Mouse (Mus musculus): ENCODE results near the gene Stil. TPM values are rescaled to one million over a fixed set of nuclear protein-coding genes. Genes with fewer than 3 reads are reported as not detected.

The Stil gene
- polyA plus RNA-seq (2014; fragmentation: Illumina TruSeq; extraction: RNeasy Lipid Tissue Mini Kit (QIAGEN cat#74804); ENCODE audit: insufficient read depth, low read depth, low replicate concordance), result 0.06 TPM

GRCm38 (mm10) chr4:114999773-115000428, at the start of gene Stil:
Gene Stil (plus strand): TSS chr4:115000159.

DNA sequence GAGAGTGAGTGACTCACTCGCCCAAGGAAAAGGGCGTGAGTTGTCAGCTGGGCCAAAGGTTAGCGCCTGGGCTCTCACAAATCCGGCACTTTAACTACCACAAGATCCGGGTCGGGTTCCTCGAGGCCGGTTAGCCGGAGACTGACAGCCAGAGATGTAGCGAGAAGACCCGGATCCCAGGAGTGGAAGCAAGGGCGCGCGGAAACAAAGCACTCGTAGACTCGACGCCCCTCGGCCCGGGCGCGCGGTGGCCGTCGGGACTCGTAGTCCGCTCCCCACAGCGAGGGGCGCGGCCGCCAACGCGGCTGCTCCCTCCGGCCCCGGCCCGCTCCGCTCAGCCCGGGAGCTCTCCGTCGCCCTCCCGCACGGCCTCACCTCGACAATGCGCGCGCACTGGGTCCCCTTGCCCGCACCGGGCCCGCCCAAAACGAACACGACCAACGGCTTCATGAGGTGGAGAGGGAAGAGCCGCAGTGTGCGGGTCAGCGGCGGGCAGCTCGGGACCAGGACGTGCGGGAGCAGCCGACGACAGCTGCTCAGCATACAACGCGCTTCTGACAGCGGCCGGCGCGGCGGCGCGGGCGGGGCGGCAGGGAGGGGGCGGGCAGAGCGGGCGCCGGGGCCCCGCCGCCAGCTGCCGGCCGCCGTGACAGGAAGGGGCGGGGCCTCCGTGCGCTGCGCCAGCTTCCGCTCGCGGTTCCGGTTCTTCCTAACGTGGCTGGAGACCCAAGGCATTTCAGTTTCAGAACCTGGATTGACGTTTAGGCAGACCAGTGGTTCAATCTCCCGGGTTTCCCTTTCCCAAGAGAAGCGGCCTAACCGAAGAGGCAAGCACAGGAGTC, 13.1 kb upstream of the Stil start, which contains the start of gene Cmpk1:
Gene Cmpk1 (minus strand): TSS at position 651 of the 842 bp plus-strand sequence.

GRCm38 (mm10) chr4:115056371-115056920, 56.5 kb downstream of the Stil start, which contains the start of gene Tal1:
Gene Tal1 (plus strand): TSS chr4:115056426.

GRCm38 (mm10) chr4:115088611-115089338, 88.8 kb downstream of the Stil start, which contains the start of gene Pdzk1ip1:
Gene Pdzk1ip1 (plus strand): TSS chr4:115088708.

Other genes starting within 250 kb of the Stil start
- gene Gm12830, start 178.4 kb upstream of the Stil start, polyA plus RNA-seq (2014; fragmentation: Illumina TruSeq; extraction: RNeasy Lipid Tissue Mini Kit (QIAGEN cat#74804); ENCODE audit: insufficient read depth, low read depth, low replicate concordance), result not detected
- gene Foxd2, start 91.3 kb upstream of the Stil start, polyA plus RNA-seq (2014; fragmentation: Illumina TruSeq; extraction: RNeasy Lipid Tissue Mini Kit (QIAGEN cat#74804); ENCODE audit: insufficient read depth, low read depth, low replicate concordance), result 0.29 TPM
- gene Foxe3, start 74.1 kb upstream of the Stil start, polyA plus RNA-seq (2014; fragmentation: Illumina TruSeq; extraction: RNeasy Lipid Tissue Mini Kit (QIAGEN cat#74804); ENCODE audit: insufficient read depth, low read depth, low replicate concordance), result not detected
- gene Cmpk1, start 12.9 kb upstream of the Stil start, polyA plus RNA-seq (2014; fragmentation: Illumina TruSeq; extraction: RNeasy Lipid Tissue Mini Kit (QIAGEN cat#74804); ENCODE audit: insufficient read depth, low read depth, low replicate concordance), result 53.0 TPM
- 5.4 TPM for gene Tal1, start 56.3 kb downstream of the Stil start, polyA plus RNA-seq (2014; fragmentation: Illumina TruSeq; extraction: RNeasy Lipid Tissue Mini Kit (QIAGEN cat#74804); ENCODE audit: insufficient read depth, low read depth, low replicate concordance)
- 75.9 TPM for gene Pdzk1ip1, start 88.5 kb downstream of the Stil start, polyA plus RNA-seq (2014; fragmentation: Illumina TruSeq; extraction: RNeasy Lipid Tissue Mini Kit (QIAGEN cat#74804); ENCODE audit: insufficient read depth, low read depth, low replicate concordance)
- not detected for gene Cyp4x1, start 134.1 kb downstream of the Stil start, polyA plus RNA-seq (2014; fragmentation: Illumina TruSeq; extraction: RNeasy Lipid Tissue Mini Kit (QIAGEN cat#74804); ENCODE audit: insufficient read depth, low read depth, low replicate concordance)
- not detected for gene Cyp4a29, start 241.9 kb downstream of the Stil start, polyA plus RNA-seq (2014; fragmentation: Illumina TruSeq; extraction: RNeasy Lipid Tissue Mini Kit (QIAGEN cat#74804); ENCODE audit: insufficient read depth, low read depth, low replicate concordance)